Mouse (Mus musculus) c-Kit-positive CD71-negative TER-119-negative erythroid progenitor cells, embryonic 14.5 days (primary cell): Measurements from ENCODE around the gene Pum3.
"Not testable (repeated sequence)": the region's sequence is repeated elsewhere in the genome, so short reads cannot be mapped to it uniquely, and the experiment has no call there.

ENCODE experiments used
- DNase-seq: peaks from one replicate; pipeline ENCODE4 v3.0.0-alpha.2; 2013; ENCODE audit warnings: low read depth

Gene Pum3

GRCm38 (mm10) chr19:27392431-27392830 lies 37.2 kb downstream of the Pum3 start:
- DNase-seq = no peak

GRCm38 (mm10) chr19:27391344-27391743 lies 38.3 kb downstream of the Pum3 start:
- DNase-seq = no peak

DNA sequence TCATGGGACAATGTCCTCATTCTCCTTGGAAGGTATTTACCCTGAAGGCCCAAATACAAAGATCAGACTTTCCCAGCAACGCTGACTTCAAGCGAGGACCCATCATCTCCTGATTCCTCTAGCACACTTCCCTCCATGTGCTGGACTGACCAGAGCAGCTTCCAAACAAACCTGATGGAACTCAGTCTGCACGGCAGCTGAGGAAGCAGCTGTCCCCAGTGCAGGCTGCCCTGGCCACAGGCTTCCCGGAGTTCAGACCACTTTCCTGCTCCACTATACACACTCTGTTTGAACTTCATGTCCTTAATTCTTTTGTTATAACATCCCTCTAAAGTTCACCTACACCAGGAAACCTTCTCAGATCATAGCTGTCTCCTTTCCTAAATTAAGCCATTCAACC lies 40.1 kb downstream of the Pum3 start:
- DNase-seq = not testable (repeated sequence)

DNA sequence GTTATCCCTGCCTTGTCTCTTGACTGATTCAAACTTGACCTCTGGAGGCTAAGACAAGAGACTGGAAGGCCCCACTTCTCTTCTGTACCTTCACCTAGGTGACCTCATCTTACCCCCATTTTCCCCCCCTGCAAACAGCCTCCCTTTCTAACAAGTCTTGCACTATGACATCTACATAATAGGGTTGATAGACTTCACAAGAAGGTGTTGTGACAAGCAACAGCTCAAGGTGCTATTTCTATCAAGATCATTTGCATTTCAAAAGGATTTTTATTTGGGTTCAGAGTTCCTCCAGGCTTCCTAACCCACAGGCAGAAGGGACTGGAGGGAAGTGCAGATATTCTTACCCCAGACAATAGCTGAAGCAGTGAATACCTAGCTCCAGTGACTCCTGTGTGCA lies 44.3 kb downstream of the Pum3 start:
- no peak for DNase-seq

GRCm38 (mm10) chr19:27383266-27383665 lies 46.4 kb downstream of the Pum3 start:
- no peak for DNase-seq

DNA sequence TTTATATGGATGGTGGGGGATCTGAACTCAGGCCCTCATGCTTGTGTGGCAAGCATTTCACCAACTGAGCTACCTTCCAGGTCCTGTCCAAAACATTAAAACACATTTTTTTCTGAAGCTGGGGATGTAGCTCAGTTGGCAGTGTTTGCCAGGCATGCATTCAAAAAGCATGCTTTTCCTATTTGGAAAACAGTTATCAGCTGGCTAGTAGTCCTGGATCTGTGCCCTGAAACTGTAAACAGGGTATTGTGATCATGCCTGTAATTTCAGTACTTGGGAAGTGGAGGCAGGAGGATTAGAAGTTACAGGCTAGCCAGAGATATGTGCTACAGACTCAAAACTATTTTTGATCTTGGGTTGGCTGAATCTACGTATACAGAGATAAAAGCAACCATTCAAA lies 47.5 kb downstream of the Pum3 start:
- DNase-seq = no peak

DNA sequence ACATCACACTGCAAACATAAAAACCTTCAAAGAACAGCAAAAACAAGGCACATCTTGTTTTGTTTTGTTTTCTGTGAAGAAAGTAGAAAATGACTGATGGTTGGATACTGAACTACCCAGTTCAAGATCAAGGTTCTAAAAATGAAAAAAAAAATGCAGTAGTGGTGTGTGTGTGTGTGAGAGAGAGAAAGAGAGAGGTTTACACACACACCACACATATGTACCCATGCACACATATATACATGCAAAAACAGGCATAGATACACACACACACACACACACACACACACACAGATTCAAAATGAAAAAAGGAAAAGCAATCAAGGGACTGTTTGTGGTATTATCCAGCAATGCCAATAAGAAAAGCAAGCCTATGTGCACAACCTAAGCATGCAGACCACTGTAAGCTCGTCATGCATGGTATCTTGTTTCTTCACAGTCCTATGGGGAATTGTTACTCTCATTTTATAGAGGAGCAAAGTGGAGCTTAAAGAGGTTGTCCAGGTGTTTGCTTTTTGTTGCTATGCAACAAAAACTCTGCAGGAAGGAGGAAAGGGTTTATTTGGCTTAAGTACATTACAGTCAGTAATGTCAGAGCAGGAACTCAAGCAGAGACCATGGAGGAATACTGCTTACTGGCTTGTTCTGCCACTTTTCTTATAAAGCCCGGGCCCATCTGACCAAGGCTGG lies 49.8 kb downstream of the Pum3 start:
- no peak for DNase-seq

GRCm38 (mm10) chr19:27370784-27371183 lies 58.8 kb downstream of the Pum3 start:
- DNase-seq = no peak

DNA sequence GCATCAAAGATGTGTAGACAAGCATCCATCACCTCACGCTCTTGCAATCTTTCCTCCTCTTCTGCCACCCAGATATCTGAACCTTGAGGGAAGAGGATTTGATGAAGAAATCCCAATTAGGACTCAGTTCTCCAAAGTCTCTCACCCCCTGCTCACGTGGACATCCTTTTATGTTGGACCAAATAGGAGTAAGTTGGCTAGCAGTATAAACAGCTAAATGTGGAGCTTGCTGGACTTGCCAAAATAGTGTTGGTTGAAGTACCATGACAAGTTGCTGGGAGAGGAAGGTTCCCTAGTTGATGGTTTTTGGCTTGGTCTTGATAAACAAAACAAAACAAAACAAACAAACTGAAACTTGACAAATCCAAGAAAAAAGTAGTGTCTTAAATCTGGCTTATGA lies 59.5 kb downstream of the Pum3 start:
- no peak for DNase-seq

DNA sequence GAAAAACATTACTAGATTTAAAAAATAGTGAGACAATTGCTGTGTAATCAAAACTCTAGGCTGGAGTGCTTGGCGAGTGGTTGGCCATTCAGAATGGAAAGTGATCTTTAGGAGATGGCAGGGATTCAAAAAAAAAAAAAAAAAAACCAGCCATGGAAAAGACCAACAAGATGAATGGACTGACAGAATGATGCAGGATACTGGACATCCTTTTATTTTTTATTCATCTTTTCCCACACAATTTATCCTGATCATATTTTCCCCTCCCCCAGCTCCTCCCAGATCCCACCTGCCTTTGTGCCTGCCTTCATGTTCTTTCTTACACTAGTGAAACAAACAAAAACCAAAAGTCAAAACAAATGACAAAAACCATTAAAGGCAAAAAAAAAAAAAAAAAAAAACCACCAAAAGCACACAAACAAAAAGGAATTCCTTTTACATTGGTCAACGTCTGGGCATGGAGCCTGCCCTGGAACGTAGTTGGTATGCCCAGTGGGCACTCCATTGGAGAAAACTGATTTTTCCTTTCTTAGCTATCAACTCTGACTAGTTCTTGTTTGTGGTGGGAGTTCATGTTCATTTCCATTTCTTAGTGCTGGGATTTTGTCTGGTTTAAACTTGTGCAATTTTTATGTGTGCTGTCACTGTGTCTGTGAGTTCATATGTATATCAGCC lies 60.0 kb downstream of the Pum3 start:
- DNase-seq = no peak

- no peak for DNase-seq
Observed at GRCm38 (mm10) chr19:27366113-27366746, 63.4 kb downstream of the Pum3 start.

- no peak for DNase-seq
Observed at GRCm38 (mm10) chr19:27364521-27364931, 65.1 kb downstream of the Pum3 start.

GRCm38 (mm10) chr19:27363891-27364290 lies 65.7 kb downstream of the Pum3 start:
- DNase-seq = no peak

GRCm38 (mm10) chr19:27360381-27360780 lies 69.2 kb downstream of the Pum3 start:
- DNase-seq = no peak

DNA sequence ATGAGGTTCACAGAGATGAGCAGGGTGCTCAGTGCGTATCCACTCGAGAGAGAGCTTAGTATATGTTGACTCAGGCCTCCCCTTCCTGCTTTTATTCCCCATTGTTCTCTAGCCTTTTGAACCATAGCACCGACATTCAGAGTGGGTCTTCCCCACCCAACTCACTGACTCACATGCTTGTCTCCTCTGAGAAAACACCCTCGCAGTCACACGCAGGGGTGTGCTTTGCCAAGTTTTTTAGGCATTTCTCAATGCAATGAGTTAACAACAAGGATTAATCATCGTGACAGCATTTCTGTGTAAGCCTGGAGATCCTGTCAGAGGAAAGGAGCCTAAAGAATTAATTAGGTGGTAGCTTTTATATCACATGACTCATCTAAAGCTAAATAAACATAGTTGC lies 77.9 kb downstream of the Pum3 start:
- no peak for DNase-seq

DNA sequence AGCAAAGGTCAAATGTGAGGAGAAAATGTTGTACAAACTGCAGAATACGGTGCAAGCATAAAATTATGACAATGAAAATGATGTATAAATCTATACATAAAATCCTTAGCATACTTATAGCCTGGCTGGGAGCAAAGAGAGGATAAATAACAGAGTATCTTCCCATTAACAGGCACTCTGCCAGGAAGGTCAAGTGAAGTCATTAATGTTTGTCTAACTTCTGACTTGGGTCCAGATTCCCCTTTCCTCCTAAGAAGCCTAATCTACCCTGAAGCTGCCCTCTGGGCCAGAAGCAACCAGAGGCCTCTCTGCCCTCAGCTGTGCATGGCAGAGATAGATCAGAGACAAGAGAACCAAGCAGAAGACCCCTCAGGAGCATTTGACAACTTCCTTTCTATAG lies 83.1 kb downstream of the Pum3 start:
- no peak for DNase-seq
